Mouse (Mus musculus) lung, adult 2 months (tissue): ENCODE results near the gene Chuk.

ENCODE experiments used
- CTCF ChIP-seq: fragments of 200-500 bp; IDR thresholded peaks from 2 replicates; pipeline ENCODE4 v1.5.1; 2011; ENCODE audit warnings: mild to moderate bottlenecking, low read length, control low read depth; ENCODE audit not compliant: insufficient read depth
- POLR2A ChIP-seq: fragments of 200-500 bp; IDR thresholded peaks from 2 replicates; pipeline ENCODE4 v1.6.1; 2011; ENCODE audit warnings: low read depth, mild to moderate bottlenecking, control low read depth, low read length, borderline replicate concordance; ENCODE audit errors: extremely low read depth

DNA sequence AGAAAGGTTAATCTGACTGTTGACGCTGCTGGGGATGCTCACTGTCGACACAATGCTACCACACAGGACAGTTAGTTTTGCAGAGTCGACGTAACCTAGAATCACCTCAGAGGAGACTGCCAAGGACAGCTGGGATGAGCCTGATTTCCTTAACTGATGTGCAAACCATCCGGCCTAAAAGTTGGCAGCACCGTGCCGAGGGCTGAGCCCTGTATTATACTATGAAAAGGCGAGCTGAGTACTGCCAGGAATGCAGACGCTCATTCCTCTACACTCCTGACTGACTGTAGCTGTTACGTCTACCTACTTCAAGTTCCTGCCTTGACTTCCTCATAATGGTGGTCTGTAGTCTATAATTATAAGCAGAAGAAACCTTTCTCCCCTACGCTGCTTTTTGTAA is 32.3 kb downstream of the Chuk start:
- no peak for TF ChIP-seq CTCF
- no peak for TF ChIP-seq POLR2A
